Mouse (Mus musculus) intestine, embryonic 16.5 days (tissue): Measurements from ENCODE around the gene Tlk2. TPM values are rescaled to one million over a fixed set of nuclear protein-coding genes. Genes with fewer than 3 reads are reported as not detected.

Experiments
- ATAC-seq: fragments of 200-750 bp; cut with Nextera tagmentation; 2 replicates; pipeline ENCODE4 v1.8.0; 2017; ENCODE audit warnings: moderate TSS enrichment, moderate library complexity
- H3K27ac ChIP-seq: fragments of 300-500 bp; sonication (generic); 2 replicates; pipeline ENCODE4 v1.5.1; 2014; ENCODE audit warnings: mild to moderate bottlenecking, low read length
- H3K27me3 ChIP-seq: fragments of 300-500 bp; sonication (generic); replicated peaks from 2 replicates; pipeline ENCODE4 v1.6.1; 2014; ENCODE audit warnings: low read length, control low read depth, mixed read lengths; ENCODE audit not compliant: control insufficient read depth, insufficient read depth
- H3K36me3 ChIP-seq: fragments of 300-500 bp; sonication (generic); 2 replicates; pipeline ENCODE4 v1.6.1; 2014; ENCODE audit warnings: low read length, control low read depth; ENCODE audit not compliant: control insufficient read depth, insufficient read depth
- H3K4me1 ChIP-seq: fragments of 300-500 bp; sonication (generic); 2 replicates; pipeline ENCODE4 v1.6.1; 2014; ENCODE audit warnings: low read length, control low read depth, mixed read lengths; ENCODE audit not compliant: control insufficient read depth, insufficient read depth
- H3K4me2 ChIP-seq: fragments of 300-500 bp; sonication (generic); 2 replicates; pipeline ENCODE4 v1.6.1; 2014; ENCODE audit warnings: low read depth, low read length, control low read depth
- H3K4me3 ChIP-seq: fragments of 300-500 bp; sonication (generic); 2 replicates; pipeline ENCODE4 v1.5.1; 2014; ENCODE audit warnings: mild to moderate bottlenecking, low read length
- H3K9ac ChIP-seq: fragments of 300-500 bp; sonication (generic); 2 replicates; pipeline ENCODE4 v1.6.1; 2014; ENCODE audit warnings: low read depth, low read length
- H3K9me3 ChIP-seq: fragments of 300-500 bp; sonication (generic); 2 replicates; pipeline ENCODE4 v1.6.1; 2016; ENCODE audit warnings: low read length, control low read depth; ENCODE audit not compliant: control insufficient read depth
- WGBS: fragments of 180-500 bp; shearing (Covaris S2); extraction: QIAGEN DNeasy Blood & Tissue Kit; methylation state at CpG from one replicate; pipeline ENCODE4 v1.1.7; 2014; 5-methylcytosine and 5-hydroxymethylcytosine counted together
- polyA plus RNA-seq: library from polyadenylated mRNA; unstranded; fragments of >200 nt; fragmentation: Nextera tagmentation; extraction: Ambion mirVana; gene quantifications from 2 replicates; pipeline ENCODE4 v1.2.1, GENCODE M21; 2015

The Tlk2 gene
- polyA plus RNA-seq, 1 experiment from 2014 or later: 8.4 TPM

GRCm38 (mm10) chr11:105149353-105149752 is 29.3 kb upstream of the Tlk2 start:
- Histone ChIP-seq H3K27ac (no peak overlapping the region), H3K27me3 (no peaks in the 10 kb centered on the region), H3K9me3 (no peaks in the 10 kb centered on the region), H3K4me1 (peaks cover 9% of the 10 kb centered on the region), H3K36me3 (no peaks in the 10 kb centered on the region), H3K4me2 (no peak overlapping the region), H3K9ac (no peak overlapping the region), H3K4me3 (no peak overlapping the region)
- ATAC-seq: no peak
- 80% methylated on average over 3 of the region's 3 CpGs for WGBS

- H3K4me2 ChIP-seq: no peak overlapping the region
- no peak for ATAC-seq
- H3K27ac ChIP-seq: no peak overlapping the region
- no peak overlapping the region for H3K4me3 ChIP-seq
- no peak overlapping the region for H3K9ac ChIP-seq
- peaks cover 9% of the 10 kb centered on the region for H3K4me1 ChIP-seq
- no peaks in the 10 kb centered on the region for H3K9me3 ChIP-seq
- WGBS: 100% methylated on average over 1 of the region's 1 CpGs
- H3K36me3 ChIP-seq: no peaks in the 10 kb centered on the region
- no peaks in the 10 kb centered on the region for H3K27me3 ChIP-seq
Measured at GRCm38 (mm10) chr11:105149766-105150165, 28.8 kb upstream of the Tlk2 start.

GRCm38 (mm10) chr11:105150691-105151090 is 27.9 kb upstream of the Tlk2 start:
- no peak overlapping the region for H3K27ac ChIP-seq
- no peak overlapping the region for H3K9ac ChIP-seq
- no peak for ATAC-seq
- H3K9me3 ChIP-seq: no peaks in the 10 kb centered on the region
- H3K4me2 ChIP-seq: no peak overlapping the region
- no peaks in the 10 kb centered on the region for H3K36me3 ChIP-seq
- peaks cover 9% of the 10 kb centered on the region for H3K4me1 ChIP-seq
- H3K27me3 ChIP-seq: no peaks in the 10 kb centered on the region
- no peak overlapping the region for H3K4me3 ChIP-seq
- WGBS: 56% methylated on average over 4 of the region's 4 CpGs

GRCm38 (mm10) chr11:105151226-105152016 is 27.2 kb upstream of the Tlk2 start:
- Histone ChIP-seq H3K4me2 (no peak overlapping the region), H3K27me3 (no peaks in the 10 kb centered on the region), H3K36me3 (no peaks in the 10 kb centered on the region), H3K4me1 (peaks cover 9% of the 10 kb centered on the region), H3K4me3 (no peak overlapping the region), H3K9ac (no peak overlapping the region), H3K9me3 (no peaks in the 10 kb centered on the region), H3K27ac (no peak overlapping the region)
- WGBS: 22% methylated on average over 19 of the region's 19 CpGs
- ATAC-seq: no peak

- Histone ChIP-seq H3K27ac (no peak overlapping the region), H3K9me3 (no peaks in the 10 kb centered on the region), H3K27me3 (no peaks in the 10 kb centered on the region), H3K4me1 (peaks cover 9% of the 10 kb centered on the region), H3K4me3 (no peak overlapping the region), H3K9ac (no peak overlapping the region), H3K36me3 (no peaks in the 10 kb centered on the region), H3K4me2 (no peak overlapping the region)
- 65% methylated on average over 2 of the region's 4 CpGs for WGBS
- no peak for ATAC-seq
Measured at GRCm38 (mm10) chr11:105152017-105152300, 26.6 kb upstream of the Tlk2 start.

- H3K36me3 ChIP-seq: no peaks in the 10 kb centered on the region
Measured at GRCm38 (mm10) chr11:105152357-105152899, 26.2 kb upstream of the Tlk2 start.

GRCm38 (mm10) chr11:105153068-105153833 is 25.4 kb upstream of the Tlk2 start:
- Histone ChIP-seq H3K36me3 (no peaks in the 10 kb centered on the region), H3K4me2 (no peak overlapping the region), H3K27me3 (no peaks in the 10 kb centered on the region), H3K27ac (no peak overlapping the region), H3K4me1 (peaks cover 9% of the 10 kb centered on the region), H3K9me3 (no peaks in the 10 kb centered on the region), H3K9ac (0 out of 2 replicates have a peak overlapping the region, but pooled peaks have one; percentile 28), H3K4me3 (no peak overlapping the region)
- WGBS: 29% methylated on average over 12 of the region's 12 CpGs
- ATAC-seq: peak; percentile 83

More at GRCm38 (mm10) chr11:105152357-105152899, 26.2 kb upstream of the Tlk2 start:
- no peak overlapping the region for H3K9ac ChIP-seq
- no peak overlapping the region for H3K4me2 ChIP-seq
- ATAC-seq: peak; percentile 65; the same call in 1 of the 2 replicates
- H3K9me3 ChIP-seq: no peaks in the 10 kb centered on the region
- H3K27me3 ChIP-seq: no peaks in the 10 kb centered on the region
- WGBS: 76% methylated on average over 11 of the region's 11 CpGs
- peaks cover 9% of the 10 kb centered on the region for H3K4me1 ChIP-seq
- H3K4me3 ChIP-seq: no peak overlapping the region
- H3K27ac ChIP-seq: no peak overlapping the region

- no peaks in the 10 kb centered on the region for H3K27me3 ChIP-seq
- H3K4me1 ChIP-seq: peaks cover 9% of the 10 kb centered on the region
- ATAC-seq: peak; percentile 32; the same call in 1 of the 2 replicates
- H3K4me2 ChIP-seq: no peak overlapping the region
- H3K27ac ChIP-seq: no peak overlapping the region; the same call in 1 of the 2 replicates
- H3K9ac ChIP-seq: no peak overlapping the region
- no peaks in the 10 kb centered on the region for H3K9me3 ChIP-seq
- no peak overlapping the region for H3K4me3 ChIP-seq
- no peaks in the 10 kb centered on the region for H3K36me3 ChIP-seq
- 63% methylated on average over 4 of the region's 4 CpGs for WGBS
Measured at GRCm38 (mm10) chr11:105155915-105156314, 22.7 kb upstream of the Tlk2 start.

GRCm38 (mm10) chr11:105156748-105157267 is 21.8 kb upstream of the Tlk2 start:
- Histone ChIP-seq H3K4me3 (no peak overlapping the region), H3K9me3 (no peaks in the 10 kb centered on the region), H3K27ac (no peak overlapping the region), H3K4me1 (peaks cover 9% of the 10 kb centered on the region), H3K36me3 (no peaks in the 10 kb centered on the region), H3K4me2 (no peak overlapping the region), H3K9ac (no peak overlapping the region), H3K27me3 (no peaks in the 10 kb centered on the region)
- no peak for ATAC-seq
- WGBS: 82% methylated on average over 19 of the region's 19 CpGs
